Mouse (Mus musculus) naive thymus-derived CD4-positive, alpha-beta T cell, adult 2 months (primary cell): Measurements from ENCODE around the gene Shld1.

ENCODE experiments used
- DNase-seq: peaks from one replicate; pipeline ENCODE4 v3.0.0-alpha.2; 2011; ENCODE audit warnings: low read depth

Gene Shld1

GRCm38 (mm10) chr2:132686756-132687737 is at the start of gene Shld1:
Gene Shld1 (plus strand): TSS chr2:132686931.
- DNase-seq, result peak; percentile 82

DNA sequence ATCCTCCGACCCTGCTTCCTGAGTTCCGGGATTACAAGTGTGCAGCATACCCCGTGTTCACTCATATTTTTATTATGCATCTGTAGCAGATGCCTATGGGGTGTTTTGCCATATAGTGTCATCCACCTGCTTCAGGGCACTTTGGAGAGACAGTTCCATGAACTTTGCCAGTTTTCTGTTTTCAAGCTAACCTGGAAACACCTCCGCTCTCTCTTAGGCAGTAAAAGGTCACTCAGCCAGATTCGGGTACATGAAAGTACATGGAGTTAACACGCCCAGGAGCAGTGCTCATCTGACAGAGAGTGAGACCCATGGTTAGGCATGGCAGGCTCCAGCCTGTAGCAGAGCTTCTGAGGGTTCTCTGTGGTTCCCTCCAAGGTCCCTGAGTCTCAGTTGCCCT is 48.4 kb upstream of the Shld1 start:
- DNase-seq, result no peak

DNA sequence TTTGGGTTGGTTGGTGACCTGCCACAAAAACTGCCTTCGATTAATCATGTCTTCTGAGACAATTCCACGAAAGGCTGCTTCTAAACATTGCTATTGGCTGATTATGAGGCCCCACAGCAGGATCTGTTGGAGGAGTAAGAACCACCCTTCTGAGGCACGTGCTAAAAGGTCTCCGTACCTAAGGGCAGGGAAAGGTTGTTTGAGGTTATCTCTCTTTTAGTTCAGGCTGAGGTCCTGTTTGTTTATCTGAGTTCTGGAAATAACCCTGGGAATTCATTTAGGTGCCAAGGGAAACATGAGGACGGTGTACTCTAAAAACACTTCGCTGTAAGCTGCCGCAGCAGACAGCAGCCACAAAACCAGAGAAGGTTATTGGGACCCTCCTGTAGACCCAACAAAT is 47.4 kb upstream of the Shld1 start:
- DNase-seq, result no peak

GRCm38 (mm10) chr2:132641196-132641595 is 45.5 kb upstream of the Shld1 start:
- DNase-seq, result peak; percentile 24

GRCm38 (mm10) chr2:132643161-132643560 is 43.6 kb upstream of the Shld1 start:
- DNase-seq, result peak; percentile 85

DNA sequence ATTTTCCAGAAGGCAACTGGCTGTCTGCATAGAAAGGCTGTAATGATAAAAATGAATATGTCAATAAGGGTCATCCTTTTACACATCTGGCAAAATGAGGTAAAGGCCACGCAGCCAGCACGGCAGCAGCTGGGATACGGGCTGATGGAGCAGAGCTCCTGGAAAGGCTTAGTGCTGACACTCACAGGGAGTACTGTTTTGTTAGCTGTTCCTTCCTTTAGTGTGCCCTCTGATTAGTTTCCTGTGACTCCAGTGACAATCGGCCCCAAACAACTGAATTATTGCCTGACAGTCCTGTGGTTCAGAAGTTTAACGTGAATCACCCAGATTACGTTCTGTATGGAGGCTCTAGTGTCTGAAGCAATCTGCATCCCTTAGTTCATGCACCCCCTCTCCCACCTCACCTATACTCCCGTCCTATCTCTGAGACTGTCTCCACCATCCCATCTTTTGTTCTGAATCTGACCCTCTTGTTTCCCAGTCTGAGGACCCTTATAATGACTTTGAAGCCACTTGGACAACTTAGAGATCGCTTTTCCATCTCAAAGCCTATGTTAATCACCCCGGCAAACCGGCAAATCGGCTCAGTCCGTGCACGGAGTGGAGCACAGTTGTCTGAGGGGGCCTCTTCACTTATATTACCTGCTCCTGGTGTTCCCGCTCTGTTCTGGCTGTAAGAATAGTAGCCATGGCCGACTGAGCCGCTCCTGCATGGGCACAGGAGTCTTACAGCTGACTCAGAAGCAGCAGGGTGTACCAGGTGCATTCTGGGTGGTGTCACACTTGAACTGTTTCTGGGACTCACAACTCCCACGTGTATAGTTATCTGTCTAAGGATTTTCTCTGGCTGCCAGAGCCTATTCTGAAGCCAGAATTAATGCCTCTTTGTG is 39.6 kb upstream of the Shld1 start:
- DNase-seq, result no peak

DNA sequence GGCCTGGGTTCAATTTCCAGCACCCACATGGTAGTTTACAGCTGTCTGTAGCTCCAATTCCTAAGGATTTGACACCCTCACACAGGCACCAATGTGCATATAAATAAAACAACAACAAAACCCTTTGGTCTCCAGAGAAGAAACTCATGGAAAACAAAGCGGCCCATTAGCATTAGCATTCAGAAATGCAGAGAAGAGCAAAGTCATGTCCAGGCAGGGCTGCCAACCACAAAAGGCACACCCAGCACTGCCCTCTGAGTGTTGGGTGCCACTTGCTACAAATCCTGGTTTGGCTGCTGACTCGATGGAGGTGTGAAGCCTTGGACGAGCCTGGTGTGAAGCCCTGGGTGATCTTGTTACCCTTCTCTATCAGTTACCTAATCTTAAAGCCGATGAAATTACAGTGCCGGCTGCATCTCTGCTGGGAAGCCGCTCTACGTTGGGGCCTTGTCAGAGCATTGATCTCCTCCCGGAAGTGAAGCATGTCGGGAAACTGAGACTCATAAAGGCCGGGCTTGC is 37.3 kb upstream of the Shld1 start:
- no peak for DNase-seq

DNA sequence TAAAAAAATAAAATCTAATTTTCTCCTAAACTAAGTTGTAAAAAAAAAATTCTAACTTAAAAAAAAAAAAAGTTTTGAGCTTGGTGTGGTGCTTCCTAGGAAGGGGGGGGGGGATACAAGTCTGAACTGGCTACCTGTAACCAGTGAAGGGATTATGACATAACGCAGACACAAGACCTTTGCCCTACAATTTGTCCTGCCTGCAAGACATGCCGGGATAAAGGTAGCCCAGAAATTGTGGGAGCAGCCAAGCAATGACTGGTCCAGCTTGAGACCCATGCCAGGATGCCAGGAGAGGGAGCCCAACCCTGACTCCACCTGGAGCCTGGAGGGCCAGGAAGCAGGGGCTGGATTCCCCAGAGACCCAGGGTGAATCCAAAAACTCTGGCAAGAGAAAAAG is 36.2 kb upstream of the Shld1 start:
- DNase-seq, result no peak

DNA sequence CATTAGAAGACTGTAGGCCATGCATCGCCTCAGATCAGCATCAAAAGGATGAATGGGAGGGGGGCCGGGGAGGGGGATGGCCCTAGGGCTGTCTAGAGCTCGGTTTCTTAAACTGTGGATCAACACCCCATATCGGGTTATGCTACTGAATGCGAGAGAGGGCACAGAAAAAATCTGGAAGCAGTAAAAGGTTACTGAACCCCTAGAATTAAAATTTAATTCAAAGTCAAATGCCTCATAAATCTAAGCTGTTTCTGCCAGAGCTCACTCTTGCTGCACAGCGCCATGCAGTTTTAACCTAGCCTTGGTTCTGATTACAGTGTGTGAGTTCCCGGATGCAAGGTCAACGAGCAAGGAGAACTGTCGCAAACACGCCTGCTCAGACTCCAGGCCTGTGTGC is 34.3 kb upstream of the Shld1 start:
- no peak for DNase-seq

DNA sequence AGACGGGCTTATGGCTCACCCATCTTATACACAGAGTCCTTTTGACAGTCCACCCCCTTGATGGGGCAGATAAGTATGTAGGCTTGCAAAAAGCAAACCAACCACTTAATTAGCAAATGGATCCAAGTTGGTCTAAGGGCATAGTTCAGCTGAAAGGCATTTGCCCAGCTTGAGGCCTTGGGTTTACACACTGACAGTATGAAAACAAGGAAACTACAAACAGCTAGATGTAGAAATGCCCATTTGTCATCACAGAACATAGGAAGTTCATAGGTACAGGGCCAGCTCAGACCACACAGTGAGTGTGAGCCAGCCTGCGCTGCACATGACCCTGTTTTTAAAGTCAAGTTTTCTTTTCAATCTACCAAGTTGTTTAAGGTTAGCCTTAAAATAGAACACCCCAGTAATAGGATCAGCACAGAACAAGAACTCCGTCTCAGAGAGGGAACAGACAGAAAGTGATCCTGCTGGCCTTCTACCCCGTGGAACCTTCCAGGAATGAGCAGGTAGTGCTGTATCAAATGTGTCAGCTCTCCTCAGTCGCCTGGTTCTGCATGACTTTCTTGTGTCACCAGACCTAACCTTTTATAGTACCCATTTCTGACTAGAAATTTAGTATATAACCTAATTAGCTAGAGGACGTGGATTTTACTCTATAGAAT is 31.8 kb upstream of the Shld1 start:
- DNase-seq, result no peak

GRCm38 (mm10) chr2:132657186-132657585 is 29.5 kb upstream of the Shld1 start:
- no peak for DNase-seq

- DNase-seq, result peak; percentile 53
These were observed 28.2 kb upstream of the Shld1 start for GRCm38 (mm10) chr2:132658412-132659120.

- DNase-seq, result peak; percentile 48
These were observed 17.6 kb upstream of the Shld1 start for GRCm38 (mm10) chr2:132669091-132669490.

GRCm38 (mm10) chr2:132670290-132670689 is 16.4 kb upstream of the Shld1 start:
- DNase-seq, result peak; percentile 54

- no peak for DNase-seq
These were observed 14.6 kb upstream of the Shld1 start for GRCm38 (mm10) chr2:132672121-132672520.

- DNase-seq, result no peak
These were observed 10.6 kb upstream of the Shld1 start for GRCm38 (mm10) chr2:132676111-132676510.

- DNase-seq, result no peak
These were observed 1.7 kb upstream of the Shld1 start for GRCm38 (mm10) chr2:132685001-132685400.

DNA sequence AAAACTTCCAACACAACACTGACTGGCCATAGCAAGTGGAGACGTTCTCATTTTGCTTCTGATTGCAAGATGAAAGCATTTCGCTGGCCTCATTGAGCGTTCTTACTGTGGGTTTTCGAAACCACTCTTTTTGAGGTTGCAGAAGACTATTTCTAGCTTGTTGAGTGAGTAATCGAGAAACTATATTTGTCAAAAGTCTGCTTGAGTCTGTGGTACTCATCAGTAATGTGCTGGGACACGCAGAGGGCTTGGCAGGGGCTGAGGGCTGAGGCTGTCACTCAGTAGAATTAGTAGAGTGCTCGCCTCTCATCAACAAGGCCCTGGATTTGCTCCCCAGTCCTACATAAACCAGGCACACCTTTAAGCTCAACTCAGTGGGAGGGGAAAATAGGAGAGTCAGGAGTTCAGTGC is 1.9 kb downstream of the Shld1 start:
- peak; percentile 69 for DNase-seq

GRCm38 (mm10) chr2:132689188-132689568 is 2.4 kb downstream of the Shld1 start:
- DNase-seq, result peak; percentile 56

GRCm38 (mm10) chr2:132689569-132690231 is 3.0 kb downstream of the Shld1 start:
- DNase-seq, result peak; percentile 36

GRCm38 (mm10) chr2:132691731-132692130 is 5.0 kb downstream of the Shld1 start:
- peak; percentile 80 for DNase-seq
